Mouse (Mus musculus) neural tube, embryonic 13.5 days (tissue): ENCODE measurements at regions not wholly inside any gene's neighbourhood (a gene's known extent, or its start where the extent isn't known, plus 50 kb on each side); places are given as distances from the start of the nearest gene placed in this dataset.

Source experiments
- ATAC-seq: fragments of 200-750 bp; cut with Nextera tagmentation; 2 replicates; pipeline ENCODE4 v1.8.0; 2017; ENCODE audit warnings: low read depth, mild to moderate bottlenecking, moderate TSS enrichment, moderate library complexity
- H3K27ac ChIP-seq: fragments of 300-500 bp; sonication (generic); replicated peaks from 2 replicates; pipeline ENCODE4 v1.5.1; 2015; ENCODE audit warnings: moderate library complexity, mild to moderate bottlenecking, inconsistent platforms
- H3K27me3 ChIP-seq: fragments of 300-500 bp; sonication (generic); 2 replicates; pipeline ENCODE4 v1.6.1; 2015; ENCODE audit warnings: mild to moderate bottlenecking, inconsistent platforms
- H3K36me3 ChIP-seq: fragments of 300-500 bp; sonication (generic); 2 replicates; pipeline ENCODE4 v1.6.1; 2015; ENCODE audit warnings: mild to moderate bottlenecking, inconsistent platforms
- H3K4me1 ChIP-seq: fragments of 300-500 bp; sonication (generic); replicated peaks from 2 replicates; pipeline ENCODE4 v1.6.1; 2015; ENCODE audit warnings: inconsistent platforms
- H3K4me2 ChIP-seq: fragments of 300-500 bp; sonication (generic); 2 replicates; pipeline ENCODE4 v1.6.1; 2015; ENCODE audit warnings: inconsistent platforms, mild to moderate bottlenecking, moderate library complexity
- H3K4me3 ChIP-seq: fragments of 300-500 bp; sonication (generic); 2 replicates; pipeline ENCODE4 v1.5.1; 2015; ENCODE audit warnings: mild to moderate bottlenecking, inconsistent platforms
- H3K9ac ChIP-seq: fragments of 300-500 bp; sonication (generic); 2 replicates; pipeline ENCODE4 v1.6.1; 2015; ENCODE audit warnings: moderate library complexity, mild to moderate bottlenecking, inconsistent platforms
- H3K9me3 ChIP-seq: fragments of 300-500 bp; sonication (generic); 2 replicates; pipeline ENCODE4 v1.6.1; 2016; ENCODE audit warnings: inconsistent platforms
- WGBS: fragments of 180-500 bp; shearing (Covaris S2); methylation state at CpG from one replicate; pipeline ENCODE4 v1.1.7; 2015; 5-methylcytosine and 5-hydroxymethylcytosine counted together

DNA sequence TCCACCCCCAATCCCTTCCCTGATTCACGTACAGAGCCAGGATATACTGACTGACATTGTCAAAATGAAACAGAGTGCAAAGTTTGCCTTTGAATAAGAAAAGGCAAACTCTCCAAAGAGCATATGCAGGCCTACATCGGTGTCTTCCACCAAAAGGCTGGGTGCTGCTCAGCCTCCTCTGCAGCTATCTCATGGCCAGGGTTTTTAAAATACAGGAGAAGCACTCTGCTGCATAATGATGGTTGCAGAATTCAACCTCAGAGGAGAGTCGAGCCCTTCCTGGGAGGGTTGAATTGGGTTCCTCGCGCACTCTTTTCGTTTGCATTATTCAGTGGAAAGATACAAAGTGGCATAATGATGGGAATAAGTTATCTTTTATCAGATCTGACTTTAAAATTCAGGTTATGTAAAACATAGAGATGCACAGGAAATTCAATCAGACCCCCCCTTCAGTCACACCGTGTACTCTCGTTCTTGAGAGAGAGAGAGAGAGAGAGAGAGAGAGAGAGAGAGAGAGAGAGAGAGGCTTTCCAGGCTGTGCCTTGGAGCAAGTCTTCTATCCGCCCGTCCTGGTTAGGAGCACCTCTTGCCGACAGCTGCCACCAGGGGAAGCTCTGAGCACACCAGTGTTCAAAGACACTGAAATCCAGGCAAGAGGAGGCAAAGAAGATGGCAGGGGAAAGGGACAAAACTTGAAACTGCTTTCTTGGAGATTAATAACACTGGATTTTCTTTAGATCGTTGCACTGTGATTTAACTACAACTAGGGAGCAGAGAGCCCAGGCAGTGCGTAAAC, 196.0 kb downstream of the Tmem182 start:
- 0 out of 2 replicates have a peak, but pooled peaks cover 6% of the 10 kb centered on the region for H3K4me1 ChIP-seq
- H3K4me3 ChIP-seq: no peak overlapping the region
- no peaks in the 10 kb centered on the region for H3K36me3 ChIP-seq
- no peak overlapping the region for H3K9ac ChIP-seq
- no peaks in the 10 kb centered on the region for H3K9me3 ChIP-seq
- WGBS: 51% methylated on average over 13 of the region's 13 CpGs
- ATAC-seq: peak; percentile 67; the same call in 1 of the 2 replicates
- H3K4me2 ChIP-seq: no peak overlapping the region
- no peak overlapping the region for H3K27ac ChIP-seq
- no peaks in the 10 kb centered on the region for H3K27me3 ChIP-seq

DNA sequence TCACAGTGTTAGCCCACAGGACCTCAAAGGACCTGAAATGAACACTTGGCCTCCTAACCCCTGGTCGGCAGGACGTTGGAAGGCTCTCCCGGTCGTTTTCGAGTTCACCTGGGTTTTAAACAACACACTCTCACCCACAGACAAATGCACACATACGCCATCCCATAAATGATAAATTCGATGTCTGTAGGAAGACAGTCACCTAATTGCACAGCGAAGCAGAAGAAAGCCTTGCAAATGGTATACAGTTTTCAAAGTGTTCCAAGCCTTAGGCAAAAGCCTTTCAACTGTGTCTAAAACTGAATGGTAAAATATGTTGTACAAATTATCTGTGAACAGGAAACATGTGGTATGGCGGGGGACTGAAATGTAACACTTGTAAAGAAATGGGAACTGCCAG, 196.6 kb downstream of the Tmem182 start:
- Histone ChIP-seq H3K9me3 (no peaks in the 10 kb centered on the region), H3K9ac (no peak overlapping the region), H3K4me3 (no peak overlapping the region), H3K36me3 (no peaks in the 10 kb centered on the region), H3K27me3 (no peaks in the 10 kb centered on the region), H3K27ac (no peak overlapping the region), H3K4me1 (0 out of 2 replicates have a peak, but pooled peaks cover 6% of the 10 kb centered on the region), H3K4me2 (no peak overlapping the region)
- ATAC-seq: no peak
- 67% methylated on average over 9 of the region's 9 CpGs for WGBS

DNA sequence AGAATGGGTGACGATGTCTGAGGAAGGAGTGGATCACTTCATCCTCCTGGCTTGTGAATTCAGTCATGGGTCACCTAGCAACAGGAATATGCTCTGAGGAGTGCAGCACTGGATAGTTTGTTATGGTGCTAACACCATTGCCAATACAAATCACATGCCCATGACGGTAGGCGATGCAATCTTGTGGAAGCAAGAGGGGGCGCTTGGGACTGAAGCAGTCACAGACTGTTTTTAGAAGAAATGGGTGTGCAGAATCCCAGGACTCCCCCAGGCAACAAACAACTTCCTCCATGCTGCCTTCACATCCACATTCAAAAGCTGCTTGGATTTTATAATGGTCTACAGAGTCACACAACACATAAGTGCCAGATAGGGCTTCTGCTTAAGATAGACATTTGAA, 221.5 kb downstream of the Tmem182 start:
- Histone ChIP-seq H3K27ac (no peak overlapping the region), H3K4me1 (no peaks in the 10 kb centered on the region), H3K27me3 (no peaks in the 10 kb centered on the region), H3K9ac (no peak overlapping the region), H3K9me3 (no peaks in the 10 kb centered on the region), H3K4me3 (no peak overlapping the region), H3K36me3 (no peaks in the 10 kb centered on the region), H3K4me2 (no peak overlapping the region)
- 76% methylated on average over 4 of the region's 4 CpGs for WGBS
- ATAC-seq: no peak

DNA sequence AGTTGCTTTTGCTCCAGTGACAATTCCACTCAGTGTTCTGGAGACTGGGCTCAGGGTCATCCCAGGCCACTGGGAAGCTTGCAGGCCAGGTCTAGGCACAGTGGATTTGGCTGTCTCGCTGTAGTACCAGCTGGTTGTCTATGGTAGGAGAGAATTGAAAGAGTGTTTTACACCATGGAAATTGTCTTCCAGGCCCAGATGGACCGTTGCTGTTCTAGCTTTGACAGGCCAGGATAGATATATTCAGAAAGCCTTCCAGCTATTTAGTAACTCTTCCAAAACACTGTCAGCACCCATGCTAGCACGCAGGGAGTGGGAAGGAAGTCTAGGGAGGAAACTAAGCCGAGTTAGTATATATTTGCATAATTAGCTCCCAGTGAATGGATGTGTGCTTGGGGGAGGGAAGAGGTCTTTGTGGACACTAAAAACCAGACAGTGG, 222.2 kb downstream of the Tmem182 start:
- WGBS: 35% methylated on average over 4 of the region's 4 CpGs
- Histone ChIP-seq H3K4me2 (no peak overlapping the region), H3K4me1 (no peaks in the 10 kb centered on the region), H3K9me3 (no peaks in the 10 kb centered on the region), H3K9ac (no peak overlapping the region), H3K36me3 (no peaks in the 10 kb centered on the region), H3K4me3 (no peak overlapping the region), H3K27ac (no peak overlapping the region), H3K27me3 (no peaks in the 10 kb centered on the region)
- peak; percentile 36; the same call in 1 of the 2 replicates for ATAC-seq

DNA sequence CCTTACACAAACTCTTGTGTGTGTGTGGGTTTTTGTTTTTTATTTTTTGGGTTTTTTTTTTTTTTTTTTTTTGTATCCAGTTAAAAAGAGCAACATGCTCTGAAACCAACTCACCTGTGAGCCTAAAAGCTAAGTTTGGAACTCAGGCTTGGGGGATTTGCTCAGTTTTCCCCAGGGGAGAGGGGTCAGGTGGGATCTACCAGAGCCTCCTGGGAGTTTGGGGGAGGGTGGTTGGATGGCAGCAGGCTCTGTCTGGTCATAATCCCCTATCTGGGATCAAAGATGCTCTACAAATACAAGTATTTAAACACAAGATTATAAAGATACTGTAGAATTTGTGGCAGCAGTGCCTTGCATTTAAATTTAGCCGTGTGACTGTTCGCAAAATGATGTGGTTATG, 222.6 kb downstream of the Tmem182 start:
- Histone ChIP-seq H3K4me2 (no peak overlapping the region), H3K36me3 (no peaks in the 10 kb centered on the region), H3K9ac (no peak overlapping the region), H3K4me3 (no peak overlapping the region), H3K27ac (no peak overlapping the region), H3K4me1 (no peaks in the 10 kb centered on the region), H3K27me3 (no peaks in the 10 kb centered on the region), H3K9me3 (no peaks in the 10 kb centered on the region)
- 93% methylated on average over 2 of the region's 2 CpGs for WGBS
- no peak for ATAC-seq

DNA sequence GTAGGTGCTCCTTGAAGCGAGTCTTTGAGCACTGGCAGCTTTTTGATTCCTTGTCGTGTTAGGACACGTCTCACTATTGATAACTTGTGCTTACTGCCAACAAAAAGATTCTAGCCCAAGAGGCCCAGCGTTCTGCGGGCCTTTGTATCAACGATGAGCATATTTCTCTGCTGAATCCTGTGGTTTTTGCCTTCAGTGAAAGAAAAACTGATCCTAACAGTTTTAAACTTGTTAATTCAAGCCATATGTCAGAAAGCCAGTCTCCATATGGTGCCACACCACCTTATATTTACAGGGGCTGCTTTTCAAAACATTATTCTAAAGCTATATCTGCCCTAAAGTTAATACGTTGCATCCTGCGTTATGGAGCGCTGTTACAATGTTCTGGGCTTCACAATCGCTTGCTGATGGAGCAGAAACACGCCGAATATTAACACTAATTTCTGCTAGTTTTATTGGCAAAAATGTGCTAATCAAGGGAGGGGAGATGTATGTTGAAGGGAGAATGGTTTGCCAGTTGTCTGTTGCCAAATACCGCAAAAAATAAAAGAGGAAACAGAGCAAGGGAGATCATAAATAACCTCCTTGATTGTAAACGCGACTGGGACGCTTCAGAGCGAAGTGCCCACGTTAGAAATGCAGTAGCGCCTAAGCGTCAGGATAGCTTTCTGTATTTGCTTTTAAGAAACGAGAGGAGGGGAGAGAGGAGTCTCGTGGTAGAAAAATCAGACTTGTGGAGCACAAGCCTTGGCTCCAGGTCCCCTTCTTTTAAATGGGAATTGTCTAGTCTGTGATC, 229.9 kb downstream of the Tmem182 start:
- H3K4me2 ChIP-seq: no peak overlapping the region
- no peak for ATAC-seq
- no peak overlapping the region for H3K9ac ChIP-seq
- H3K36me3 ChIP-seq: no peaks in the 10 kb centered on the region
- 61% methylated on average over 22 of the region's 22 CpGs for WGBS
- H3K4me3 ChIP-seq: no peak overlapping the region
- no peaks in the 10 kb centered on the region for H3K27me3 ChIP-seq
- no peaks in the 10 kb centered on the region for H3K9me3 ChIP-seq
- no peak overlapping the region for H3K27ac ChIP-seq
- H3K4me1 ChIP-seq: no peaks in the 10 kb centered on the region; the same call in 1 of the 2 replicates

DNA sequence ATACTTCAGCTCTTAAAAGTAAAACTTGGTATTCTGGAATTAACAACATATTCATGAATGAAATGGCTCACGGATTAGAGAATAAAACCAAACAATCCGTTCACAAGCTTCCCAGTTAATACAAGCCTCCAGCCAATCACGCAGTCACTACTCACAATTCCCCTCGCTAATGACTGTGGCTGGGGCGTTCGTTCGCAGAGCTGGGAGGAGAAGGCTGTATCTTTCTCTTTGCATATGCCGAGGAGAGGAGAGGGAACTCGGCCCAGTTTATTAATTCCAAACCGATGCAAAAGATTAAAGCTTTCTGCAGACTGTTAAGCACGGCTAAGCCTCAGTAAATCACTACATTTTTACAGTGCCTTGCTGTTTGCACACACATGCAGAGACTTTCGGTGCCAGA, 231.5 kb downstream of the Tmem182 start:
- no peak overlapping the region for H3K4me3 ChIP-seq
- H3K4me2 ChIP-seq: no peak overlapping the region; the same call in 1 of the 2 replicates
- 71% methylated on average over 12 of the region's 12 CpGs for WGBS
- no peak overlapping the region for H3K9ac ChIP-seq
- H3K4me1 ChIP-seq: no peaks in the 10 kb centered on the region; the same call in 1 of the 2 replicates
- no peaks in the 10 kb centered on the region for H3K27me3 ChIP-seq
- no peak for ATAC-seq
- no peak overlapping the region for H3K27ac ChIP-seq
- H3K9me3 ChIP-seq: no peaks in the 10 kb centered on the region
- no peaks in the 10 kb centered on the region for H3K36me3 ChIP-seq

DNA sequence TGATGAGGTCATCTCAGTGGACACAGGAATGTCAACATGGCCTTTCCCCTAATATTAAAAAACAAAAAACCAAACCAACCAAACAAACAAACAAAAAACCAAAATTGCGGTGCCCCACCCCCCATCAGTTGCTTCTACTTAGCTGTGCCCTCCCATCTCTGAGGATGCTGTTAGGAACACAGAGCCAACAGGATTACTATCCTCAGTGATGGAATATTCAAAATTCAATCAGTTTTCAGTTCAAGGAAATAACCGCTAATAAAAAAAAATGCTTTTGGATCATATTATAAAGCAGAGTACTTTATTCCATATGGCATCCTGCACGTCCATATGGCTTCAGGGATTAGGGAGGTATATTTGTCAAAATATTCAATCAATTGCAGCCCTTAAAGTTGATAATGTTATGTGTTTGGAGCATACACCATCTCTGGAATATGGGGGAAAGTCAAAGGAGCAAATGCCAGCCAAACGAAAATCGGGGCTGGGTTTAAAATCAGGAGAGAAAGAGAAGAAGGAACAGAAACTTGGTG, 249.1 kb downstream of the Tmem182 start:
- whole genome bisulfite sequencing: 91% methylated on average over 5 of the region's 5 CpGs
- Histone ChIP-seq H3K27ac (no peak overlapping the region), H3K9me3 (no peaks in the 10 kb centered on the region), H3K36me3 (no peaks in the 10 kb centered on the region), H3K4me1 (no peaks in the 10 kb centered on the region), H3K4me2 (no peak overlapping the region), H3K9ac (no peak overlapping the region), H3K4me3 (no peak overlapping the region), H3K27me3 (no peaks in the 10 kb centered on the region)
- no peak for ATAC-seq

DNA sequence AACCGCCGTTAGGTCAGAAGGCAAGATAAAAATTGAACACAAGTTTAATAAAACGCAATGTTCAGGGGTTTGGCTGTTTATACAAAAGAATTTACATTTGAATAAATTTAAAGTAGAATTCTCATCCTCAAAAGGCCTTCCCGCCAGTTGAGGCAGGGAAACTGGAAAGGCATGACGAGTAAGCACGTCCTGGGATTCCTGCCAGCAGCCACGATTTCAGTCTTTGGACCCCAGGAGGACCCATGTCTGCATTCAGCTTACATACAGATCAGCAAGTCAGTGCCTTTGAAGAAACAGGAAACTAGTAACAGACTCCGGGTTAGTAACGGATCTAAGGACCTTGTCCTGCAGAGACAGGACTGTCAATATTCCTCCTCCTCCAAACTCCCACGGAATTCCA, 250.4 kb downstream of the Tmem182 start:
- Histone ChIP-seq H3K9me3 (no peaks in the 10 kb centered on the region), H3K27me3 (no peaks in the 10 kb centered on the region), H3K27ac (no peak overlapping the region), H3K4me3 (no peak overlapping the region), H3K9ac (no peak overlapping the region), H3K36me3 (no peaks in the 10 kb centered on the region), H3K4me1 (no peaks in the 10 kb centered on the region), H3K4me2 (no peak overlapping the region)
- no peak for ATAC-seq
- WGBS: 77% methylated on average over 10 of the region's 10 CpGs

DNA sequence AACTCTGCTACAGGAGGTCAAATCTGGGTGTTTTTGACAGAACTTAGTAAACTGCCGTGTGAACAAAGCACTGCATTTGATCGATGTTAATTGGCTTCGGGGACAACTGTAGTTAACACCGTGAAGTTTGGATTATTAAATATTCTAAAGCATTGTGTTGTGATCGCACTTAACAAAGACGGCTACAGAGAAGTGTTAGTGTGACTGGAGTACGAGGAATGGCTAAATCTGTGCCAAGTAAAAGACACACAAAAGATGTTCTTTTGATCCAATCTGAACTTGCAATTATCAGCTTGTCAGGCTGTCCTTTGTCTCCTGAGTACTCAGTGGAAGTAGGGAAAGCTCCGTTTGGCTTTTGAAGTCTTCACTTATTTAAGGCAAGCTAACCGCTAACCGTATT, 259.7 kb downstream of the Tmem182 start:
- 85% methylated on average over 10 of the region's 10 CpGs for WGBS
- ATAC-seq: no peak
- no peak overlapping the region for H3K4me2 ChIP-seq
- no peaks in the 10 kb centered on the region for H3K4me1 ChIP-seq
- no peaks in the 10 kb centered on the region for H3K9me3 ChIP-seq
- H3K9ac ChIP-seq: no peak overlapping the region
- H3K27ac ChIP-seq: no peak overlapping the region
- no peaks in the 10 kb centered on the region for H3K27me3 ChIP-seq
- H3K36me3 ChIP-seq: no peaks in the 10 kb centered on the region
- H3K4me3 ChIP-seq: no peak overlapping the region

DNA sequence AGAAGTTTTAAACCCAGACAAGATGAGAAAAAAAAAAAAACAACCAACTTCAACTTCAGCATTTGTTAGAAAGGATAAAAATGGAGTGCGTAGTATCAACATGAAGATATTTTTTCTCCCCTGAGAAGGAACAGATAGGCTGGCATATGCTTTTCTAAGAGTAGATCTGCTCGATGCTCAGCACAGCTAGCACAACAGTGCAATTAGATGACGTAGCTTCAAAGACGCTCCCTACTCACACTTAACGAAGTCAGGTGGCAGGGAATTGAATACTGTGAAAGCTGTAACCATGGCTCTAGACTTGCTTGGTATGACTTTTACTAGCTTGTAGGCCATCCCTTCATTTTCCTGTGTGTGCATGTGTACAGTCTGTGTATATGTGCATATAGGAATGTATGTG, 299.5 kb downstream of the Tmem182 start:
- no peak for ATAC-seq
- Histone ChIP-seq H3K4me1 (no peaks in the 10 kb centered on the region), H3K27ac (no peak overlapping the region), H3K9ac (no peak overlapping the region), H3K9me3 (no peaks in the 10 kb centered on the region), H3K4me2 (no peak overlapping the region), H3K4me3 (no peak overlapping the region), H3K36me3 (no peaks in the 10 kb centered on the region), H3K27me3 (no peaks in the 10 kb centered on the region)
- 96% methylated on average over 5 of the region's 5 CpGs for WGBS

DNA sequence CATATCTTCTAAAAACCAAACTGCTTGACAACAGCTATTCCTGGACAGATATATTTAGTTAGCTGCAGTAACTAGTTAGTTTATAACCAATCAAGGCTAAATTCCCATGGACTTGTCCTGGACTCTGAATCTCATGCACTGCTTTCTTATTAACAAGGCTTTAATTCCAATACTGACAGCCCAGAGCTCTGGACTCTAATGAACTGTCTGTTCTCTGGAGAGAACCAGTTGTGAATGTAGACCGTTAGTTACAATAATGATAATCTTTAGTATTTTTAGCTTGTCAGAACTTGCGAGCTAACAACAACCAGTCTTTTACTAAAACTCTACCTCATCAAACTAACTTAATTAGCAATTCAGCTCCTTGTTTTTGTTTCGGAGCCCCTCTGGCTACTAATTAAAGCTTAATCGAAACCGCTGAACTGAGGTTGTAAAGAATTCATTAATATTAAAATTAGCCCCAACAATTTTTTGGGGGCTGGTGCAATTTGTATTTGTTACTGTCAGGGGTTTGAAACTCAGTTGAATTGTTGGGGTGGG, 316.3 kb downstream of the Tmem182 start:
- H3K4me3 ChIP-seq: no peak overlapping the region
- H3K4me2 ChIP-seq: no peak overlapping the region
- H3K27me3 ChIP-seq: no peaks in the 10 kb centered on the region
- no peak for ATAC-seq
- H3K9me3 ChIP-seq: no peaks in the 10 kb centered on the region
- peaks cover 8% of the 10 kb centered on the region; the same call in 1 of the 2 replicates for H3K4me1 ChIP-seq
- no peaks in the 10 kb centered on the region for H3K36me3 ChIP-seq
- WGBS: 47% methylated on average over 5 of the region's 5 CpGs
- no peak overlapping the region for H3K27ac ChIP-seq
- no peak overlapping the region for H3K9ac ChIP-seq
